Mouse (Mus musculus): ENCODE data around the gene Cd86. TPM values are rescaled to one million over a fixed set of nuclear protein-coding genes. Genes with fewer than 3 reads are reported as not detected.

Cd86 gene
- polyA plus RNA-seq, 1 experiment from 2014 or later: 2.0 TPM

DNA sequence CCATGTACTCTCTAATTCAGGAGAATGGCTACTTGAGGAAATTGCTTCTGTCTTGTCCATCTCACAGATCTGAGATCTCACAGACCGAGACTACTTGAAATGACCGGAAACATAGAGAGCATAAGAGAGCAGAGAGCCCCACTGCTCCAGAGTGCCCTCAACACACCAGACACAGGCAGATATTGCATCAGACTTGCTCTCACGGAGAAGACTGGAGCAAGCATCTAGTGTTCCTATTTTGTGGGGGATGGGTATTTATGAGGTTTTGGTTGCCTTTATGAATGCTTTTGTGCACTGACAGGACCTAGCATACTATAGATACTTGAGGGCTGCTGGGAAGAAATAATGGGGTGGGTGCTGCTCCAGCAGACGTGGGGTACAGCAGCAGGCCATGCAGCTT is 7.3 kb upstream of the Cd86 start:
- Histone ChIP-seq H3K27ac (replicated peaks; ENCODE audit: low read depth, low read length) (no peak overlapping the region), H3K36me3 (ENCODE audit: control insufficient read depth, insufficient read depth, low read length) (no peaks in the 10 kb centered on the region), H3K27me3 (ENCODE audit: control insufficient read depth, insufficient read depth, low read length) (no peaks in the 10 kb centered on the region), H3K4me3 (replicated peaks; ENCODE audit: low read depth, low read length) (no peak overlapping the region), H3K9me3 (ENCODE audit: control insufficient read depth, low read length) (no peaks in the 10 kb centered on the region), H3K4me2 (ENCODE audit: low read length) (no peak overlapping the region), H3K4me1 (ENCODE audit: control insufficient read depth, insufficient read depth, low read length) (no peaks in the 10 kb centered on the region), H3K9ac (replicated peaks; ENCODE audit: low read length) (no peak overlapping the region)
- ATAC-seq (ENCODE audit: low FRiP score, low TSS enrichment): no peak
- no peak for DNase-seq
- WGBS: 88% methylated on average over 4 of the region's 4 CpGs

DNA sequence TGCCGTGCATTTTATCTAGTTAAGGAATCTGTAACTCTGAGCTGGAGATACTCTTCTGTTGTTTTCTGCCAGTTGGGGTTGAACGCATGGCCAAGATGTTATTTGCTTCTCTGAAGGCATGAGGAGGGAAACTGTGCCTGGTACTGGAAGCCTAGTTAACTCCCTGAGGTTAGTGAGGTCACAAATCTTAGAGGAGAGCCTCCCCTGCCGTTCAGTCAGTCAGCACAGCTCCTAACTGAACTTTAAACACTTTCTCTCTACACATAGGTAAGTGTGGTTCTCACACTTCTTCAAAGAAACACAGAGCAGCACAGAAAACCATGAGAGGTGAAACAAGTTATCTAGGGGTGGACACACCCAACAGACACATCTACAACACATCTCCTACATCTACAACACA is 4.7 kb upstream of the Cd86 start:
- H3K27ac ChIP-seq (replicated peaks; ENCODE audit: low read depth, low read length): no peak overlapping the region
- H3K9me3 ChIP-seq (ENCODE audit: control insufficient read depth, low read length): no peaks in the 10 kb centered on the region
- DNase-seq (no peak), ATAC-seq (ENCODE audit: low FRiP score, low TSS enrichment) (no peak)
- 95% methylated on average over 3 of the region's 3 CpGs for WGBS
- H3K27me3 ChIP-seq (ENCODE audit: control insufficient read depth, insufficient read depth, low read length): no peaks in the 10 kb centered on the region
- H3K9ac ChIP-seq (replicated peaks; ENCODE audit: low read length): no peak overlapping the region
- H3K4me1 ChIP-seq (ENCODE audit: control insufficient read depth, insufficient read depth, low read length): no peaks in the 10 kb centered on the region
- no peak overlapping the region for H3K4me2 ChIP-seq (ENCODE audit: low read length)
- no peaks in the 10 kb centered on the region for H3K36me3 ChIP-seq (ENCODE audit: control insufficient read depth, insufficient read depth, low read length)
- no peak overlapping the region for H3K4me3 ChIP-seq (replicated peaks; ENCODE audit: low read depth, low read length)

GRCm38 (mm10) chr16:36666448-36667017 is 652 bp upstream of the Cd86 start:
- Histone ChIP-seq H3K4me3 (replicated peaks; ENCODE audit: low read depth, low read length) (no peak overlapping the region), H3K4me1 (ENCODE audit: control insufficient read depth, insufficient read depth, low read length) (no peaks in the 10 kb centered on the region), H3K27me3 (ENCODE audit: control insufficient read depth, insufficient read depth, low read length) (no peaks in the 10 kb centered on the region), H3K36me3 (ENCODE audit: control insufficient read depth, insufficient read depth, low read length) (no peaks in the 10 kb centered on the region), H3K27ac (replicated peaks; ENCODE audit: low read depth, low read length) (no peak overlapping the region), H3K9ac (replicated peaks; ENCODE audit: low read length) (no peak overlapping the region), H3K9me3 (ENCODE audit: control insufficient read depth, low read length) (no peaks in the 10 kb centered on the region), H3K4me2 (ENCODE audit: low read length) (no peak overlapping the region)
- WGBS: 92% methylated on average over 10 of the region's 10 CpGs
- DNase-seq (no peak), ATAC-seq (ENCODE audit: low FRiP score, low TSS enrichment) (no peak)

- no peak for ATAC-seq (ENCODE audit: low FRiP score, low TSS enrichment)
- no peak for DNase-seq
- 95% methylated on average over 5 of the region's 5 CpGs for WGBS
Observed at GRCm38 (mm10) chr16:36663484-36663883, 2.4 kb downstream of the Cd86 start.

DNA sequence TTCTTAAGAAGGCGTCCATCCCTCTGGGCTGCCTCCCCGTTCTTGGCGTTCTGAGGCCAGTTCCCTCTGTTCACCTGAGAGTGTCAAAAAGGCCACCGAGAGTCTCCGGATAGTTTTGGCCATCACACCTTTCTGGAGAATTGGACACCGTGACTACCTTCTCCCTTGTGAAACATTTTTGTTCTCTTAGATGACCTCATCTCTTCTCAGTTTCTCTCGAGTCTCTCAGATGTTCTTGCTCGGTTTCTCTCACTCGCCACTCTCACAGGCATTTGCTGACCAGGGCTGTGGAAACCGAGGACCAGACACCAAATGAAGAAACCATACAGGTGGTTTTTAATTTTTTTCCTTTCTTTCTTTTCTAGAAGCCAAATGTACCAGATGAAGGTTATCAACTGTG is 4.6 kb downstream of the Cd86 start:
- H3K36me3 ChIP-seq (ENCODE audit: control insufficient read depth, insufficient read depth, low read length): no peaks in the 10 kb centered on the region
- no peak overlapping the region for H3K4me2 ChIP-seq (ENCODE audit: low read length)
- no peaks in the 10 kb centered on the region for H3K27me3 ChIP-seq (ENCODE audit: control insufficient read depth, insufficient read depth, low read length)
- DNase-seq (no peak), ATAC-seq (ENCODE audit: low FRiP score, low TSS enrichment) (no peak)
- H3K4me1 ChIP-seq (ENCODE audit: control insufficient read depth, insufficient read depth, low read length): no peaks in the 10 kb centered on the region
- no peak overlapping the region for H3K9ac ChIP-seq (replicated peaks; ENCODE audit: low read length)
- no peak overlapping the region for H3K27ac ChIP-seq (replicated peaks; ENCODE audit: low read depth, low read length)
- WGBS: 93% methylated on average over 10 of the region's 10 CpGs
- H3K4me3 ChIP-seq (replicated peaks; ENCODE audit: low read depth, low read length): no peak overlapping the region
- H3K9me3 ChIP-seq (ENCODE audit: control insufficient read depth, low read length): peaks cover 4% of the 10 kb centered on the region

More at GRCm38 (mm10) chr16:36663484-36663883, 2.4 kb downstream of the Cd86 start:
- Histone ChIP-seq H3K27ac (replicated peaks; ENCODE audit: low read depth, low read length) (no peak overlapping the region), H3K4me1 (ENCODE audit: control insufficient read depth, insufficient read depth, low read length) (no peaks in the 10 kb centered on the region), H3K9me3 (ENCODE audit: control insufficient read depth, low read length) (no peaks in the 10 kb centered on the region), H3K4me3 (replicated peaks; ENCODE audit: low read depth, low read length) (no peak overlapping the region), H3K27me3 (ENCODE audit: control insufficient read depth, insufficient read depth, low read length) (no peaks in the 10 kb centered on the region), H3K9ac (replicated peaks; ENCODE audit: low read length) (no peak overlapping the region), H3K4me2 (ENCODE audit: low read length) (no peak overlapping the region), H3K36me3 (ENCODE audit: control insufficient read depth, insufficient read depth, low read length) (no peaks in the 10 kb centered on the region)

DNA sequence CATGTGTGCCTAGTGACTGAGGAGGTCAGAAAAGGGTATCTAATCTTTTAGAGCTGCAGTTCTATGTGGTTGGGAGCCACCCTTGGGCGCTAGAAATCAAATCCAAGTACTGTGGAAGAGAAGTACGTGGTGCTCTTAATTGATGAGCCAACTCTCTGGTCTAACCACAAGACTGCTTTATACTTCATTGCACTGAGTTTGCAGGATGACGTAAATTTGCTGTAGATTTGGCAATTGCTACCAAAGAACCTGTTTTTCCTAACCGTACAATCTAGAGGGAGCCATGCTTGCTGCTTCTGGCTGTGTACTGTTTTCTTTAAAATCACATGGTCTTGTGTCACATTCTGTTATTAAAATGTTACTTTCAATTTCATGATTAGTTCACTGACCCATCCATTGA is 10.0 kb downstream of the Cd86 start:
- Histone ChIP-seq H3K4me2 (ENCODE audit: low read length) (no peak overlapping the region), H3K27ac (replicated peaks; ENCODE audit: low read depth, low read length) (no peak overlapping the region), H3K36me3 (ENCODE audit: control insufficient read depth, insufficient read depth, low read length) (no peaks in the 10 kb centered on the region), H3K27me3 (ENCODE audit: control insufficient read depth, insufficient read depth, low read length) (no peaks in the 10 kb centered on the region), H3K4me3 (replicated peaks; ENCODE audit: low read depth, low read length) (no peak overlapping the region), H3K4me1 (ENCODE audit: control insufficient read depth, insufficient read depth, low read length) (no peaks in the 10 kb centered on the region), H3K9me3 (ENCODE audit: control insufficient read depth, low read length) (peaks cover 4% of the 10 kb centered on the region), H3K9ac (replicated peaks; ENCODE audit: low read length) (no peak overlapping the region)
- DNase-seq (no peak), ATAC-seq (ENCODE audit: low FRiP score, low TSS enrichment) (no peak)
- 88% methylated on average over 4 of the region's 4 CpGs for WGBS

GRCm38 (mm10) chr16:36655199-36655598 is 10.7 kb downstream of the Cd86 start:
- ATAC-seq (ENCODE audit: low FRiP score, low TSS enrichment): no peak

GRCm38 (mm10) chr16:36651174-36651766 is 14.6 kb downstream of the Cd86 start:
- no peaks in the 10 kb centered on the region for H3K27me3 ChIP-seq (ENCODE audit: control insufficient read depth, insufficient read depth, low read length)
- no peaks in the 10 kb centered on the region for H3K36me3 ChIP-seq (ENCODE audit: control insufficient read depth, insufficient read depth, low read length)
- no peak overlapping the region for H3K27ac ChIP-seq (replicated peaks; ENCODE audit: low read depth, low read length)
- H3K9ac ChIP-seq (replicated peaks; ENCODE audit: low read length): no peak overlapping the region
- H3K4me2 ChIP-seq (ENCODE audit: low read length): no peak overlapping the region
- no peaks in the 10 kb centered on the region for H3K4me1 ChIP-seq (ENCODE audit: control insufficient read depth, insufficient read depth, low read length)
- DNase-seq: no peak
- WGBS: 50% methylated on average over 6 of the region's 6 CpGs
- ATAC-seq (ENCODE audit: low FRiP score, low TSS enrichment): no peak
- no peak overlapping the region for H3K4me3 ChIP-seq (replicated peaks; ENCODE audit: low read depth, low read length)
- H3K9me3 ChIP-seq (ENCODE audit: control insufficient read depth, low read length): no peaks in the 10 kb centered on the region

More at GRCm38 (mm10) chr16:36655199-36655598, 10.7 kb downstream of the Cd86 start:
- Histone ChIP-seq H3K9ac (replicated peaks; ENCODE audit: low read length) (no peak overlapping the region), H3K27me3 (ENCODE audit: control insufficient read depth, insufficient read depth, low read length) (no peaks in the 10 kb centered on the region), H3K4me1 (ENCODE audit: control insufficient read depth, insufficient read depth, low read length) (no peaks in the 10 kb centered on the region), H3K36me3 (ENCODE audit: control insufficient read depth, insufficient read depth, low read length) (no peaks in the 10 kb centered on the region), H3K4me3 (replicated peaks; ENCODE audit: low read depth, low read length) (no peak overlapping the region), H3K4me2 (ENCODE audit: low read length) (no peak overlapping the region), H3K27ac (replicated peaks; ENCODE audit: low read depth, low read length) (no peak overlapping the region), H3K9me3 (ENCODE audit: control insufficient read depth, low read length) (peaks cover 4% of the 10 kb centered on the region)
- WGBS: 88% methylated on average over 1 of the region's 1 CpGs
- no peak for DNase-seq

GRCm38 (mm10) chr16:36650511-36650910 is 15.4 kb downstream of the Cd86 start:
- H3K27me3 ChIP-seq (ENCODE audit: control insufficient read depth, insufficient read depth, low read length): no peaks in the 10 kb centered on the region
- ATAC-seq (ENCODE audit: low FRiP score, low TSS enrichment): no peak
- no peak for DNase-seq
- H3K9ac ChIP-seq (replicated peaks; ENCODE audit: low read length): no peak overlapping the region
- 88% methylated on average over 4 of the region's 4 CpGs for WGBS
- H3K4me1 ChIP-seq (ENCODE audit: control insufficient read depth, insufficient read depth, low read length): no peaks in the 10 kb centered on the region
- H3K9me3 ChIP-seq (ENCODE audit: control insufficient read depth, low read length): no peaks in the 10 kb centered on the region
- H3K27ac ChIP-seq (replicated peaks; ENCODE audit: low read depth, low read length): no peak overlapping the region
- H3K36me3 ChIP-seq (ENCODE audit: control insufficient read depth, insufficient read depth, low read length): no peaks in the 10 kb centered on the region
- no peak overlapping the region for H3K4me3 ChIP-seq (replicated peaks; ENCODE audit: low read depth, low read length)
- H3K4me2 ChIP-seq (ENCODE audit: low read length): no peak overlapping the region

Measured in midbrain, embryonic 14.5 days (tissue).